Mouse (Mus musculus): Measurements from ENCODE around the gene Gss. TPM values are rescaled to one million over a fixed set of nuclear protein-coding genes. Genes with fewer than 3 reads are reported as not detected.
A peak's percentile ranks its signal among the peaks of the same experiment; 100 is the strongest.
"Not testable (repeated sequence)": the region's sequence is repeated elsewhere in the genome, so short reads cannot be mapped to it uniquely, and the experiment has no call there.

Gene Gss
- polyA plus RNA-seq, 1 experiment from 2014 or later, result 18.1 TPM

- no peak for ATAC-seq (replicated peaks; ENCODE audit: low FRiP score)
Measured at GRCm38 (mm10) chr2:155610978-155611377, 18.4 kb upstream of the Gss start, which contains the start of gene Myh7b. Gene Myh7b (plus strand): TSS chr2:155611212.

GRCm38 (mm10) chr2:155606360-155606759 is 13.8 kb upstream of the Gss start:
- Histone ChIP-seq H3K36me3 (ENCODE audit: control insufficient read depth, insufficient read depth, low read length) (no peaks in the 10 kb centered on the region), H3K4me2 (ENCODE audit: low read depth, low read length, severe bottlenecking) (no peak overlapping the region), H3K4me1 (replicated peaks; ENCODE audit: control insufficient read depth, insufficient read depth, low read length) (no peaks in the 10 kb centered on the region), H3K27ac (ENCODE audit: low read depth, low read length) (no peak overlapping the region), H3K9me3 (ENCODE audit: control insufficient read depth, low read length) (no peaks in the 10 kb centered on the region), H3K4me3 (ENCODE audit: low read depth, low read length) (no peak overlapping the region), H3K9ac (ENCODE audit: low read length) (no peak overlapping the region), H3K27me3 (ENCODE audit: control insufficient read depth, insufficient read depth, low read length) (no peaks in the 10 kb centered on the region)
- ATAC-seq (replicated peaks; ENCODE audit: low FRiP score) (no peak), DNase-seq (ENCODE audit: low spot score) (no peak)
- 89% methylated on average over 4 of the region's 4 CpGs for WGBS

More at GRCm38 (mm10) chr2:155610978-155611377, 18.4 kb upstream of the Gss start, which contains the start of gene Myh7b:
- no peaks in the 10 kb centered on the region for H3K36me3 ChIP-seq (ENCODE audit: control insufficient read depth, insufficient read depth, low read length)
- H3K27ac ChIP-seq (ENCODE audit: low read depth, low read length), result no peak within 1 kb of the TSS
- 52% methylated on average over 4 of the region's 4 CpGs for WGBS
- H3K4me1 ChIP-seq (replicated peaks; ENCODE audit: control insufficient read depth, insufficient read depth, low read length), result no peaks in the 10 kb centered on the region
- no peaks in the 10 kb centered on the region for H3K9me3 ChIP-seq (ENCODE audit: control insufficient read depth, low read length)
- H3K4me2 ChIP-seq (ENCODE audit: low read depth, low read length, severe bottlenecking), result no peak within 1 kb of the TSS
- DNase-seq (ENCODE audit: low spot score), result no peak
- no peaks in the 10 kb centered on the region for H3K27me3 ChIP-seq (ENCODE audit: control insufficient read depth, insufficient read depth, low read length)
- H3K4me3 ChIP-seq (ENCODE audit: low read depth, low read length), result no peak within 1 kb of the TSS
- no peak within 1 kb of the TSS for H3K9ac ChIP-seq (ENCODE audit: low read length)

GRCm38 (mm10) chr2:155605236-155605589 is 12.6 kb upstream of the Gss start:
- H3K9ac ChIP-seq (ENCODE audit: low read length); H3K27me3 ChIP-seq (ENCODE audit: control insufficient read depth, insufficient read depth, low read length); H3K9me3 ChIP-seq (ENCODE audit: control insufficient read depth, low read length); DNase-seq (ENCODE audit: low spot score); ATAC-seq (replicated peaks; ENCODE audit: low FRiP score); H3K4me2 ChIP-seq (ENCODE audit: low read depth, low read length, severe bottlenecking); H3K4me3 ChIP-seq (ENCODE audit: low read depth, low read length); H3K4me1 ChIP-seq (replicated peaks; ENCODE audit: control insufficient read depth, insufficient read depth, low read length); H3K27ac ChIP-seq (ENCODE audit: low read depth, low read length); H3K36me3 ChIP-seq (ENCODE audit: control insufficient read depth, insufficient read depth, low read length): not testable (repeated sequence)
- 84% methylated on average over 4 of the region's 4 CpGs for WGBS

- no peaks in the 10 kb centered on the region for H3K36me3 ChIP-seq (ENCODE audit: control insufficient read depth, insufficient read depth, low read length)
- no peaks in the 10 kb centered on the region for H3K9me3 ChIP-seq (ENCODE audit: control insufficient read depth, low read length)
- H3K27me3 ChIP-seq (ENCODE audit: control insufficient read depth, insufficient read depth, low read length), result no peaks in the 10 kb centered on the region
- 56% methylated on average over 10 of the region's 10 CpGs for WGBS
- no peak overlapping the region for H3K9ac ChIP-seq (ENCODE audit: low read length)
- no peak overlapping the region for H3K4me3 ChIP-seq (ENCODE audit: low read depth, low read length)
- H3K4me1 ChIP-seq (replicated peaks; ENCODE audit: control insufficient read depth, insufficient read depth, low read length), result no peaks in the 10 kb centered on the region
- no peak overlapping the region for H3K27ac ChIP-seq (ENCODE audit: low read depth, low read length)
- no peak overlapping the region for H3K4me2 ChIP-seq (ENCODE audit: low read depth, low read length, severe bottlenecking)
- ATAC-seq (replicated peaks; ENCODE audit: low FRiP score) (no peak), DNase-seq (ENCODE audit: low spot score) (no peak)
Measured at GRCm38 (mm10) chr2:155604560-155605235, 12.1 kb upstream of the Gss start.

- WGBS, result 63% methylated on average over 3 of the region's 3 CpGs
- H3K4me1 ChIP-seq (replicated peaks; ENCODE audit: control insufficient read depth, insufficient read depth, low read length), result no peaks in the 10 kb centered on the region
- no peak for DNase-seq (ENCODE audit: low spot score)
Measured at GRCm38 (mm10) chr2:155603707-155604106, 11.1 kb upstream of the Gss start.

GRCm38 (mm10) chr2:155595516-155595915 is 2.9 kb upstream of the Gss start:
- 84% methylated on average over 6 of the region's 6 CpGs for WGBS
- DNase-seq (ENCODE audit: low spot score) (no peak), ATAC-seq (replicated peaks; ENCODE audit: low FRiP score) (no peak)
- H3K4me1 ChIP-seq (replicated peaks; ENCODE audit: control insufficient read depth, insufficient read depth, low read length), result no peaks in the 10 kb centered on the region; the same call in 1 of the 2 replicates
- no peaks in the 10 kb centered on the region for H3K9me3 ChIP-seq (ENCODE audit: control insufficient read depth, low read length)
- no peak overlapping the region for H3K4me2 ChIP-seq (ENCODE audit: low read depth, low read length, severe bottlenecking)
- no peaks in the 10 kb centered on the region for H3K36me3 ChIP-seq (ENCODE audit: control insufficient read depth, insufficient read depth, low read length)
- no peaks in the 10 kb centered on the region for H3K27me3 ChIP-seq (ENCODE audit: control insufficient read depth, insufficient read depth, low read length)
- H3K27ac ChIP-seq (ENCODE audit: low read depth, low read length), result no peak overlapping the region
- H3K4me3 ChIP-seq (ENCODE audit: low read depth, low read length), result no peak overlapping the region
- no peak overlapping the region for H3K9ac ChIP-seq (ENCODE audit: low read length)

More at GRCm38 (mm10) chr2:155603707-155604106, 11.1 kb upstream of the Gss start:
- ATAC-seq (replicated peaks; ENCODE audit: low FRiP score), result no peak
- Histone ChIP-seq H3K36me3 (ENCODE audit: control insufficient read depth, insufficient read depth, low read length) (no peaks in the 10 kb centered on the region), H3K9me3 (ENCODE audit: control insufficient read depth, low read length) (no peaks in the 10 kb centered on the region), H3K9ac (ENCODE audit: low read length) (no peak overlapping the region), H3K4me2 (ENCODE audit: low read depth, low read length, severe bottlenecking) (no peak overlapping the region), H3K27ac (ENCODE audit: low read depth, low read length) (no peak overlapping the region), H3K4me3 (ENCODE audit: low read depth, low read length) (no peak overlapping the region), H3K27me3 (ENCODE audit: control insufficient read depth, insufficient read depth, low read length) (no peaks in the 10 kb centered on the region)

- ATAC-seq (replicated peaks; ENCODE audit: low FRiP score), result no peak
- Histone ChIP-seq H3K9me3 (ENCODE audit: control insufficient read depth, low read length) (no peaks in the 10 kb centered on the region), H3K4me1 (replicated peaks; ENCODE audit: control insufficient read depth, insufficient read depth, low read length) (no peaks in the 10 kb centered on the region; the same call in 1 of the 2 replicates), H3K4me3 (ENCODE audit: low read depth, low read length) (peak overlapping the region; percentile 54), H3K9ac (ENCODE audit: low read length) (peak overlapping the region; percentile 79), H3K27ac (ENCODE audit: low read depth, low read length) (no peak overlapping the region), H3K36me3 (ENCODE audit: control insufficient read depth, insufficient read depth, low read length) (no peaks in the 10 kb centered on the region), H3K27me3 (ENCODE audit: control insufficient read depth, insufficient read depth, low read length) (no peaks in the 10 kb centered on the region), H3K4me2 (ENCODE audit: low read depth, low read length, severe bottlenecking) (peak overlapping the region; percentile 74)
- no peak for DNase-seq (ENCODE audit: low spot score)
- WGBS, result under 1% methylated on average over 9 of the region's 9 CpGs
Measured at GRCm38 (mm10) chr2:155592854-155593283, 259 bp upstream of the Gss start.

- Histone ChIP-seq H3K9me3 (ENCODE audit: control insufficient read depth, low read length) (no peaks in the 10 kb centered on the region), H3K27ac (ENCODE audit: low read depth, low read length) (peak overlapping the region; percentile 65; the same call in 1 of the 2 replicates), H3K27me3 (ENCODE audit: control insufficient read depth, insufficient read depth, low read length) (no peaks in the 10 kb centered on the region), H3K4me1 (replicated peaks; ENCODE audit: control insufficient read depth, insufficient read depth, low read length) (no peaks in the 10 kb centered on the region; the same call in 1 of the 2 replicates), H3K9ac (ENCODE audit: low read length) (peak overlapping the region; percentile 79), H3K4me3 (ENCODE audit: low read depth, low read length) (peak overlapping the region; percentile 54), H3K4me2 (ENCODE audit: low read depth, low read length, severe bottlenecking) (peak overlapping the region; percentile 74), H3K36me3 (ENCODE audit: control insufficient read depth, insufficient read depth, low read length) (no peaks in the 10 kb centered on the region)
- ATAC-seq (replicated peaks; ENCODE audit: low FRiP score) (no peak), DNase-seq (ENCODE audit: low spot score) (no peak)
- WGBS, result 5% methylated on average over 6 of the region's 6 CpGs
Measured at GRCm38 (mm10) chr2:155591676-155592075, 934 bp downstream of the Gss start.

GRCm38 (mm10) chr2:155590876-155591275 is 1.7 kb downstream of the Gss start:
- Histone ChIP-seq H3K27me3 (ENCODE audit: control insufficient read depth, insufficient read depth, low read length) (no peaks in the 10 kb centered on the region), H3K9me3 (ENCODE audit: control insufficient read depth, low read length) (no peaks in the 10 kb centered on the region), H3K4me2 (ENCODE audit: low read depth, low read length, severe bottlenecking) (no peak overlapping the region), H3K9ac (ENCODE audit: low read length) (no peak overlapping the region), H3K36me3 (ENCODE audit: control insufficient read depth, insufficient read depth, low read length) (no peaks in the 10 kb centered on the region), H3K4me3 (ENCODE audit: low read depth, low read length) (no peak overlapping the region), H3K4me1 (replicated peaks; ENCODE audit: control insufficient read depth, insufficient read depth, low read length) (no peaks in the 10 kb centered on the region; the same call in 1 of the 2 replicates), H3K27ac (ENCODE audit: low read depth, low read length) (no peak overlapping the region)
- ATAC-seq (replicated peaks; ENCODE audit: low FRiP score) (no peak), DNase-seq (ENCODE audit: low spot score) (no peak)
- WGBS, result 96% methylated on average over 2 of the region's 2 CpGs
